Mouse (Mus musculus) neural tube, embryonic 14.5 days (tissue): ENCODE measurements around the gene Klhl12. TPM values are rescaled to one million over a fixed set of nuclear protein-coding genes. Genes with fewer than 3 reads are reported as not detected.

Experiments
- ATAC-seq: fragments of 200-750 bp; cut with Nextera tagmentation; 2 replicates; pipeline ENCODE4 v1.8.0; 2017; ENCODE audit warnings: low read depth, mild to moderate bottlenecking, moderate TSS enrichment, moderate library complexity
- H3K27ac ChIP-seq: fragments of 300-500 bp; sonication (generic); 2 replicates; pipeline ENCODE4 v1.5.1; 2014; ENCODE audit warnings: low read depth, mild to moderate bottlenecking, control low read depth, low read length, moderate library complexity, mixed read lengths
- H3K27me3 ChIP-seq: fragments of 300-500 bp; sonication (generic); 2 replicates; pipeline ENCODE4 v1.6.1; 2014; ENCODE audit warnings: low read length; ENCODE audit not compliant: control insufficient read depth, insufficient read depth
- H3K36me3 ChIP-seq: fragments of 300-500 bp; sonication (generic); 2 replicates; pipeline ENCODE4 v1.6.1; 2014; ENCODE audit warnings: low read length, mixed read lengths; ENCODE audit not compliant: control insufficient read depth, insufficient read depth
- H3K4me1 ChIP-seq: fragments of 300-500 bp; sonication (generic); 2 replicates; pipeline ENCODE4 v1.6.1; 2014; ENCODE audit warnings: low read length; ENCODE audit not compliant: control insufficient read depth, insufficient read depth
- H3K4me2 ChIP-seq: fragments of 300-500 bp; sonication (generic); 2 replicates; pipeline ENCODE4 v1.6.1; 2014; ENCODE audit warnings: mild to moderate bottlenecking, low read depth, low read length, control low read depth
- H3K4me3 ChIP-seq: fragments of 300-500 bp; sonication (generic); 2 replicates; pipeline ENCODE4 v1.5.1; 2014; ENCODE audit warnings: low read depth, low read length, control low read depth, mixed read lengths
- H3K9ac ChIP-seq: fragments of 300-500 bp; sonication (generic); replicated peaks from 2 replicates; pipeline ENCODE4 v1.6.1; 2014; ENCODE audit warnings: low read depth, mild to moderate bottlenecking, control low read depth, low read length, mixed read lengths
- H3K9me3 ChIP-seq: fragments of 300-500 bp; sonication (generic); 2 replicates; pipeline ENCODE4 v1.6.1; 2016; ENCODE audit warnings: low read length; ENCODE audit not compliant: control insufficient read depth
- WGBS: fragments of 180-500 bp; shearing (Covaris S2); extraction: QIAGEN DNeasy Blood & Tissue Kit; methylation state at CpG from one replicate; pipeline ENCODE4 v1.1.7; 2014; 5-methylcytosine and 5-hydroxymethylcytosine counted together
- polyA plus RNA-seq: library from polyadenylated mRNA; unstranded; fragments of >200 nt; fragmentation: Nextera tagmentation; extraction: Ambion mirVana; gene quantifications from 2 replicates; pipeline ENCODE4 v1.2.1, GENCODE M21; 2014

Gene Klhl12
- 29.0 and 39.4 TPM in 2 replicates for polyA plus RNA-seq

GRCm38 (mm10) chr1:134454904-134455824, at the start of gene Klhl12:
Gene Klhl12, plus strand, starts transcription at chr1:134455531.
- H3K4me3 ChIP-seq = peak within 1 kb of the TSS; percentile 95
- H3K4me2 ChIP-seq = peak within 1 kb of the TSS; percentile 52
- H3K9me3 ChIP-seq = no peaks in the 10 kb centered on the region
- peak within 1 kb of the TSS; percentile 89 for H3K9ac ChIP-seq
- 0 out of 2 replicates have a peak, but pooled peaks cover under 1% of the 10 kb centered on the region for H3K36me3 ChIP-seq
- H3K27ac ChIP-seq = peak within 1 kb of the TSS; percentile 66
- H3K4me1 ChIP-seq = peaks cover 5% of the 10 kb centered on the region
- 1% methylated on average over 57 of the region's 61 CpGs for WGBS
- no peaks in the 10 kb centered on the region for H3K27me3 ChIP-seq
- ATAC-seq = peak; percentile 95

- H3K27ac ChIP-seq = no peak overlapping the region
- H3K4me1 ChIP-seq = no peaks in the 10 kb centered on the region
- H3K27me3 ChIP-seq = no peaks in the 10 kb centered on the region
- H3K36me3 ChIP-seq = no peaks in the 10 kb centered on the region; the same call in 1 of the 2 replicates
- ATAC-seq = peak; percentile 34; the same call in 1 of the 2 replicates
- H3K9me3 ChIP-seq = no peaks in the 10 kb centered on the region
- H3K4me3 ChIP-seq = peak overlapping the region; percentile 64
- H3K4me2 ChIP-seq = peak overlapping the region; percentile 87
- H3K9ac ChIP-seq = peak overlapping the region; percentile 72
- 38% methylated on average over 8 of the region's 8 CpGs for WGBS
These were observed 48.9 kb upstream of the Klhl12 start for GRCm38 (mm10) chr1:134406414-134406771.

DNA sequence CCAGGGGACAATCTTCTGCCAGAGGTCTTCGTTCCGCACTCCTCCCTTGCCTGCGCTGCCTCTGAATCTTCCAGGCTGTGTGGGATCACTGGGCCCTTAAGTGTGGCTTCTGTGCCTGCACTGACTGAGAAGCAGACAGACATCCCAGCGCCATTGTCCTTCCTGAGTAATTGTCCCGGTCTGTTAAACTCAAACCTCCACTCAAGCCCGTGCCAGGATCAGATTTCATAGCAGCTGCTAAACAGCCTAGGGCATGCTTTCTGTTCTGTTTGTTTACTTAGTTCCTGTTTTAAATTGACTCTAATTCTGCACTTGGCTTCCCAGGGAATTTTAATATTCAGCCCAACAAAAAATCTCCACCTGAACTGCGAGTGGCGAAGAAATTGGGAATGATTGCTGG, 47.3 kb upstream of the Klhl12 start:
- no peaks in the 10 kb centered on the region; the same call in 1 of the 2 replicates for H3K36me3 ChIP-seq
- ATAC-seq = no peak
- no peak overlapping the region for H3K9ac ChIP-seq
- H3K27me3 ChIP-seq = no peaks in the 10 kb centered on the region
- 68% methylated on average over 8 of the region's 8 CpGs for WGBS
- H3K4me2 ChIP-seq = no peak overlapping the region
- no peak overlapping the region for H3K4me3 ChIP-seq
- no peaks in the 10 kb centered on the region for H3K4me1 ChIP-seq
- no peak overlapping the region for H3K27ac ChIP-seq
- no peaks in the 10 kb centered on the region for H3K9me3 ChIP-seq

- no peak for ATAC-seq
- 91% methylated on average over 9 of the region's 9 CpGs for WGBS
- Histone ChIP-seq H3K4me3 (no peak overlapping the region), H3K9ac (no peak overlapping the region), H3K4me2 (no peak overlapping the region), H3K27ac (no peak overlapping the region), H3K27me3 (no peaks in the 10 kb centered on the region), H3K4me1 (peaks cover 17% of the 10 kb centered on the region; the same call in 1 of the 2 replicates), H3K36me3 (no peaks in the 10 kb centered on the region; the same call in 1 of the 2 replicates), H3K9me3 (no peaks in the 10 kb centered on the region)
These were observed 43.4 kb upstream of the Klhl12 start for GRCm38 (mm10) chr1:134411706-134412629.

GRCm38 (mm10) chr1:134414038-134414437, 41.3 kb upstream of the Klhl12 start:
- 60% methylated on average over 2 of the region's 2 CpGs for WGBS
- Histone ChIP-seq H3K4me2 (no peak overlapping the region), H3K27ac (no peak overlapping the region), H3K36me3 (no peaks in the 10 kb centered on the region), H3K9me3 (no peaks in the 10 kb centered on the region), H3K4me3 (no peak overlapping the region), H3K9ac (0 out of 2 replicates have a peak overlapping the region, but pooled peaks have one; percentile 95), H3K27me3 (no peaks in the 10 kb centered on the region), H3K4me1 (peaks cover 30% of the 10 kb centered on the region)
- ATAC-seq = no peak

- H3K9me3 ChIP-seq = no peaks in the 10 kb centered on the region
- no peaks in the 10 kb centered on the region for H3K36me3 ChIP-seq
- peak overlapping the region; percentile 87 for H3K4me3 ChIP-seq
- H3K4me2 ChIP-seq = peak overlapping the region; percentile 43
- peak overlapping the region; percentile 61; the same call in 1 of the 2 replicates for H3K27ac ChIP-seq
- 16% methylated on average over 11 of the region's 11 CpGs for WGBS
- ATAC-seq = peak; percentile 32
- H3K9ac ChIP-seq = peak overlapping the region; percentile 95
- no peaks in the 10 kb centered on the region for H3K27me3 ChIP-seq
- peaks cover 36% of the 10 kb centered on the region for H3K4me1 ChIP-seq
These were observed 40.7 kb upstream of the Klhl12 start for GRCm38 (mm10) chr1:134414501-134415167.

DNA sequence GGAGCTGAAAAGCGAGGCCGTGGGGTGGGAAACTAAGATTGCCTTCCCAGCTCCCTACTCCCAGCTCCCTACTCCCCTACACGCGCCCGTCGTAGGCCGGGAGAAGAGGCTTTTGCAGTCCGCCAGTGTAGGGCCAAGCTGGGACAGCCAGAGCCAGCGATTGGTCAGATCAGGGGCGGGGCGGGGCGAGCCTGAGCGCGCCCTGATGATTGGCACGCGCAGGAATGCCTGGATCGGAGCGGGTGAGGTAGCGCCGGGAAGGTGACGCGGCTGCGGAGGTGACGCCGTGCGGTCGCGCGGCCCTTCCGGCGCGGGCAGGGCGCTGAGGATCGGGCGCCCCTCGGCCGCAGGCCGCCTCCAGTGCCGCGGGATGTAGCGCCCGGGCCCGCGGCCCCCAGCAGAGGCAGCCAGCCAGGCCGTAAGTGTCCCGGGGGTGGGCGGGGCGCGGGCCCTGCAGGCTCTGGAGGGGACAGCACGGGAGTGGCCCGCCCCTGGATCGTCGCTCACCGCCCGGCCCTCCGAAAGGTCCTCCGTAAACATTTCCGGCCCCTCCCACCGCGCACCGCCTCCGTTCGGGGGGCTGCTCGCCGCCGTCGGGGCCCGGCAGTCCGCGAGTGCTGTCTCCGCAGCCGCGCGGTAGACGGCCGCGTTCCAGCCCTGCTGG, 40.0 kb upstream of the Klhl12 start, which contains the start of gene Adipor1:
Gene Adipor1 (plus strand): TSS at position 211 of the 664 bp plus-strand sequence.
- WGBS = under 1% methylated on average over 71 of the region's 77 CpGs
- Histone ChIP-seq H3K9ac (peak within 1 kb of the TSS; percentile 95), H3K27me3 (no peaks in the 10 kb centered on the region), H3K4me2 (peak within 1 kb of the TSS; percentile 79), H3K9me3 (no peaks in the 10 kb centered on the region), H3K27ac (peak within 1 kb of the TSS; percentile 96), H3K36me3 (no peaks in the 10 kb centered on the region), H3K4me3 (peak within 1 kb of the TSS; percentile 87), H3K4me1 (peaks cover 42% of the 10 kb centered on the region)
- peak; percentile 100 for ATAC-seq

DNA sequence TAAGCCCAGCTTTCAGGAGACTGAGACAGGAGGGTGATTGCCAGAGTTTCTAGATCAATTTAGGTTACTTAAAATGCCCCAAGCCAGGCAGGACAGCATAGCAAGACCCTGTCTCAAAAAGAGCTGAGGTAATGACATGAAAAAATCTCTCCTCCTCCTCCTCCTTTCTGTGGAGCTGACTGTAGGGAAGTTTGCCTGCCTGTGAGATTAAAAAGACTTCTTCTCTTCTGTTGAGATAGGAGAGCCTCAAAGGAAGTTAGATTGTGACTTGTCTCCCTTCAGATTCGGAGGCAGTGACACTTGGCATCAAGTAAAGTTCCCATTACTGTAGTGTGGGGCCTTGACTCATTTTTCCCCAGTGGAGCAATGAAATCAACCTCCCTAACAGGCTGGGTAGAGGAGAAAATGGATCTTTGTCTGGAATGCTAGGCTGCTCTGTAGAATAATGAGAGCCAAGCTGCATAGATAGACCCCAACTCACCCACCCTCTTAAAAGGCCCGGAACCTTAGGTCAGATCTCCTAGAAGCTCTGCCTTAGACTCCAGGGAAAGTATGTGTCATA, 36.8 kb upstream of the Klhl12 start:
- 79% methylated on average over 2 of the region's 2 CpGs for WGBS
- peaks cover 6% of the 10 kb centered on the region for H3K36me3 ChIP-seq
- H3K4me3 ChIP-seq = no peak overlapping the region
- H3K4me2 ChIP-seq = no peak overlapping the region
- H3K27me3 ChIP-seq = no peaks in the 10 kb centered on the region
- ATAC-seq = no peak
- no peak overlapping the region for H3K27ac ChIP-seq
- peaks cover 48% of the 10 kb centered on the region for H3K4me1 ChIP-seq
- H3K9me3 ChIP-seq = no peaks in the 10 kb centered on the region
- H3K9ac ChIP-seq = no peak overlapping the region
